Mouse (Mus musculus) cerebellum, adult 8-10 months (tissue): ENCODE data around the gene Brsk2.

Experiments used
- DNase-seq: peaks from one replicate; pipeline ENCODE4 v3.0.0; 2022

Gene Brsk2

DNA sequence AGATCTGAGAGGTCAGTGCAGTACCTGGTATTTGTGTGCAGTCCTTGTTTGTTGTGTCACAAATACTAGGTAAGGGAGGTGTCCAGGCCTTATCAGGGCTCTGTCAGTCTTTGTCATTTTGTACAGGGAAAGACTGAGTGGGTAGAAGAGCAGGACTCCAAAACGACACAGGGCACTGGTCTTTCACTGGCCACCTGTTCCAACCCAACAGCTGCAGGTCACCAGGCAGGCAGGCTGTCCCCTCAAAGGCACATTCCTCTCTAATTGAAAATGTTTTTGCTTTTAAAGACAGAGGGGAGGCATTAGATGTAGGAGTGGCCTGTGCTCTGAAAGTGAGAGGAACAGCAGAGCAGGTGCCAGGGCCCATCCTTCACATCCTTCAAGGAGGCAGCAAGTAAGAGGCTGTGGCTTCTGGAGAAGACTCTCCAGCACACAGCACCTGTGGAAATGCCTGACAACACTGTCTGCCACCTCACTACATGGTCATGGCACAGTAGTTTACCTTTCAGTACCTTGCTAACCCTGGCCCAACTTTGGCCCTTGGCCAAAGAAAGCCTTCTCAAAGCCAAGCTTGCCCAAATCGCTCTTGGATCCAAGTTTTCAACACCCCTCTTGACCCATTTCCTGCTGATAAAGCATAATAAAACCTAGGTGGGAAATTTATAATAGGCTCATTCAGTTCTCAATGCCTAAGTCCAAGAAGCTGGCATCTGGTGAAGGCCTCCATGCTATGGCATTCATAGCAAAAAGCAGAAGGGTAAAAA, 85.7 kb downstream of the Brsk2 start:
- DNase-seq = no peak

DNA sequence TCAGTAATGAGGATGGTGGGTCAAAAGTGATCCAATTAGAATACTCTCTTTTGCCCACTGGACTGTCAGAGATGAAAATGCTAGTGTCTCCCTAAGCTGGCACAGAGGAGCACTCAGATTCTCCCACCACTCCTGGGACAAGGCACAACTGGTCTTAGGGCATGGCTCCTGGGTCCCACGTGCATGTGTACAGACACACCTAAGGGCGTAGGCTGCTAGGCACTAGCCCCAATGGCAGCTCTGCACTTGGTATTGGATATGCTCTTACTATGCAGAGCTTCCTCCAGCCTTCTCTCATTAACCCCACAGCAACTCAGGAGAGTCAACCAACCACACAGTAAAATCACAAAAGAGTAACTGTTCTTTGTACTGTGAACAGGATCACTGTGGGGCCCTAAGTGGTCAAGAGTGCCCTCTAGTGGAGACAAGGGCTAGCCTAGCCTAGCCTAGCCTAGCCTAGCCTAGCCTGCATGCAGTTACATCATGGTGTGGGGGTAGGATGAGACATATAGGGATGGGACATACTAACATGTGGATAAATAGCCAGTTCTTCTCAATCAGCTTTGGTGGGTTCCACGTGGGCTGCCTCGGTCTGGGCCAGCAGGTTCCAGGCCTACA, 88.1 kb downstream of the Brsk2 start:
- peak; percentile 64 for DNase-seq

DNA sequence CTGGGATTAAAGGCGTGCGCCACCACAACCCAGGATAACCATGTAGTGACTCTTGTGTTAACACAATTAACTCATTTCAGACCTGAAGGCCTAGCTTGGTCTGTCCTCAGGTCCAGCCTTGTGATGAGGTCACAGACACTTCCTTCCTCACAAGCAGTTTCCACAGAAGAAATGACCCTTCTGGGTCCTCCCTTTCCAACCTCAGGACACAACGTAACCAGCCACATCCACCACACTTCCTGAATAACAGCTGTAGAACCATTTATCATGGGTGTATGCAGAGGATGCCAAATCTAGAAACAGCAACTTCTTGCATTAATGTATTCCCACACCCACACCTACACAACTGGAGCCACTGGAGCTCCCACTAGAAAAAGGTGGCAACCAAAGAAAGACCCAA, 91.2 kb downstream of the Brsk2 start:
- no peak for DNase-seq

DNA sequence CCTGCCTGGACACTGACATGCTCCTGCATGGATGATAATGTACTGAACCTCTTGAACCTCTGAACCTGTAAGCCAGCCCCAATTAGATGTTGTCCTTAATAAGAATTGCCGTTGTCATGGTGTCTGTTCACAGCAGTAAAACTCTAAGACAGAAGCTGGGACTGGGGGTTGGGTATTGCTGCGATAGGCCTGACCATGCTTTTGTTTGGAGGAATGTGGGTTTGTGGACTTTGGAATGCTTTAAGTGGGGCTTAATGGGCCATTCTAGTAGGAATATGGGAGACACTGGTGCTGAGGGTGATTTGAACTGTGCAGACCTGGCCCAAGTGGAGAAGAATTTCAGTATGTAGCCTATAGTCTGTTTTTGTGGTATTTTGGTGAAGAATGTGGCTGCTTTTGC, 95.8 kb downstream of the Brsk2 start:
- DNase-seq = no peak

DNA sequence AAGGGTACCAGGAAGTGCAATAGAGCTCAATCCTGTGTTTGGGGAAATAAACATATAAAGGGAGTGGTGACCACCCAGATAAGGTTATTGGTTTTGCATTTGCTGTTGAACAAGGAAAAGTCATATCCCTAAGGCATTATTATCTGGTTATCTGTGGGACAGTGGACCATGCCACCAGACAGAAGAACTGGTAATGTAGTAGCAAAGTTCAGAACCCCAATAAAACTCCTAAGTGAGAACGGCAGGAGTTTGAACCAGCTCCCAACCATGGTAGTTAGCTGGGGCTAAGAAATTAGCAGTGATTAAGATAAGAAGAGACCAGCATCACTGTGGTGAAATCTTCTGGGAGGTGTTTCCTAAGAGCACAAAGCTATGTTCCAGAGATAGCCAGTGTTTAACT, 96.4 kb downstream of the Brsk2 start:
- no peak for DNase-seq

DNA sequence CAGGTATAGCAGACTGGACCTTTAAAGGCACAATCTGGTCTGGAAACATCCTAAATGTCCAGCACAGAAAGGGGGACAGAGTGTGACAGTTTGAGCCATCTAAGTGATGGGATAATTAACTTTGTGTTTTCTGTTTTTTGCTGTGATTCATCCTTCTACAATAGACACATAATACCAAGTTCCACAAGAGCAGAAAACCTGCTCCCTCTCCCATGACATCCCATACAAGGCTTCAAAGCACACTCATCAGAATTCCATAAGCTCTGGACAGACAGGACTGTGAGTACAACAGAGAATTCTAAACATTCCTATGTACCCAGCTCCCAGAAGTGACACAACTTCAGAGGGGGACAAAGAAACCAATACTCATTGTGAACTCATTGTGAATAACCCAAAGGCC, 101.0 kb downstream of the Brsk2 start:
- no peak for DNase-seq
